Mouse (Mus musculus) CH12.LX (cell line): ENCODE data around the gene Chil4.
"Not testable (repeated sequence)": the region's sequence is repeated elsewhere in the genome, so short reads cannot be mapped to it uniquely, and the experiment has no call there.

Source experiments
- BHLHE40 ChIP-seq: IDR thresholded peaks from 2 replicates; pipeline ENCODE4 v1.6.1; 2011; ENCODE audit warnings: mild to moderate bottlenecking, low read depth, low read length, improper control_type of control experiment
- CHD2 ChIP-seq: IDR thresholded peaks from 2 replicates; pipeline ENCODE4 v1.6.1; 2011; ENCODE audit warnings: low read length, improper control_type of control experiment
- CTCF ChIP-seq, 2 experiments: IDR thresholded peaks in 1 of 2; conservative IDR thresholded peaks in 1 of 2; 2 replicates each; pipeline ENCODE4 v1.5.1; 2011 to 2012; ENCODE audit warnings: low read depth in 2 of 2, low read length in 2 of 2, improper control_type of control experiment in 1 of 2, inconsistent platforms in 1 of 2, mild to moderate bottlenecking in 1 of 2, moderate library complexity in 1 of 2
- ELF1 ChIP-seq: IDR thresholded peaks from 2 replicates; pipeline ENCODE4 v1.6.1; 2014; ENCODE audit warnings: low read depth, mild to moderate bottlenecking, inconsistent platforms, low read length, improper control_type of control experiment
- EP300 ChIP-seq: IDR thresholded peaks from 2 replicates; pipeline ENCODE4 v1.6.1; 2011; ENCODE audit warnings: low read length, improper control_type of control experiment
- JUN ChIP-seq: IDR thresholded peaks from 2 replicates; pipeline ENCODE4 v1.6.1; 2011; ENCODE audit warnings: low read depth, mild to moderate bottlenecking, low read length, improper control_type of control experiment, moderate library complexity; ENCODE audit not compliant: insufficient read depth
- MAZ ChIP-seq: IDR thresholded peaks from 2 replicates; pipeline ENCODE4 v1.6.1; 2012; ENCODE audit warnings: low read depth, mild to moderate bottlenecking, inconsistent platforms, low read length, improper control_type of control experiment, moderate library complexity
- POLR2A ChIP-seq: IDR thresholded peaks from 2 replicates; pipeline ENCODE4 v1.6.1; 2011; ENCODE audit warnings: low read depth, mild to moderate bottlenecking, improper control_type of control experiment, low read length
- ZKSCAN1 ChIP-seq: IDR thresholded peaks from 2 replicates; pipeline ENCODE4 v1.6.1; 2012; ENCODE audit warnings: low read depth, inconsistent platforms, low read length, improper control_type of control experiment, borderline replicate concordance

GRCm38 (mm10) chr3:106247369-106247768, 28.1 kb upstream of the Chil4 start:
- TF ChIP-seq ELF1; POLR2A; MAZ; CTCF (conservative IDR thresholded peaks at IDR 0.05 in 1 of 2, IDR thresholded peaks at IDR 0.05 in 1 of 2; ENCODE audit: low read depth in 2 of 2, low read length in 2 of 2); BHLHE40; EP300; CHD2; JUN; ZKSCAN1: not testable (repeated sequence)
